Mouse (Mus musculus) hindbrain, embryonic 16.5 days (tissue): ENCODE data around the gene Ccdc136. TPM values are rescaled to one million over a fixed set of nuclear protein-coding genes. Genes with fewer than 3 reads are reported as not detected.

Source experiments
- ATAC-seq: fragments of 200-750 bp; cut with Nextera tagmentation; 2 replicates; pipeline ENCODE4 v1.8.0; 2017; ENCODE audit warnings: moderate TSS enrichment, moderate library complexity
- H3K27ac ChIP-seq: fragments of 300-500 bp; sonication (generic); 2 replicates; pipeline ENCODE4 v1.5.1; 2014; ENCODE audit warnings: low read depth, mild to moderate bottlenecking, control low read depth, low read length, moderate library complexity
- H3K27me3 ChIP-seq: fragments of 300-500 bp; sonication (generic); replicated peaks from 2 replicates; pipeline ENCODE4 v1.6.1; 2014; ENCODE audit warnings: low read length; ENCODE audit not compliant: control insufficient read depth, insufficient read depth
- H3K36me3 ChIP-seq: fragments of 300-500 bp; sonication (generic); 2 replicates; pipeline ENCODE4 v1.6.1; 2014; ENCODE audit warnings: mild to moderate bottlenecking, low read length, moderate library complexity, mixed read lengths; ENCODE audit not compliant: control insufficient read depth, insufficient read depth
- H3K4me1 ChIP-seq: fragments of 300-500 bp; sonication (generic); 2 replicates; pipeline ENCODE4 v1.6.1; 2014; ENCODE audit warnings: low read depth, low read length; ENCODE audit not compliant: control insufficient read depth, insufficient read depth
- H3K4me2 ChIP-seq: fragments of 300-500 bp; sonication (generic); 2 replicates; pipeline ENCODE4 v1.6.1; 2014; ENCODE audit warnings: mild to moderate bottlenecking, low read length, control low read depth, moderate library complexity
- H3K4me3 ChIP-seq: fragments of 300-500 bp; sonication (generic); 2 replicates; pipeline ENCODE4 v1.5.1; 2014; ENCODE audit warnings: mild to moderate bottlenecking, low read length, control low read depth, moderate library complexity
- H3K9ac ChIP-seq: fragments of 300-500 bp; sonication (generic); 2 replicates; pipeline ENCODE4 v1.6.1; 2014; ENCODE audit warnings: low read depth, mild to moderate bottlenecking, control low read depth, low read length, moderate library complexity
- H3K9me3 ChIP-seq: fragments of 300-500 bp; sonication (generic); 2 replicates; pipeline ENCODE4 v1.6.1; 2014; ENCODE audit warnings: mild to moderate bottlenecking, low read length, moderate library complexity; ENCODE audit not compliant: control insufficient read depth
- WGBS: fragments of 180-500 bp; shearing (Covaris S2); extraction: QIAGEN DNeasy Blood & Tissue Kit; methylation state at CpG from one replicate; pipeline ENCODE4 v1.1.7; 2014; 5-methylcytosine and 5-hydroxymethylcytosine counted together
- polyA plus RNA-seq: library from polyadenylated mRNA; unstranded; fragments of >200 nt; fragmentation: Nextera tagmentation; extraction: Ambion mirVana; gene quantifications from 2 replicates; pipeline ENCODE4 v1.2.1, GENCODE M21; 2015

Gene Ccdc136
- polyA plus RNA-seq, 1 experiment from 2014 or later: 58.3 TPM

GRCm38 (mm10) chr6:29432676-29433037 is 36.5 kb downstream of the Ccdc136 start:
- H3K9ac ChIP-seq: peak overlapping the region; percentile 58
- peaks cover 25% of the 10 kb centered on the region for H3K4me1 ChIP-seq

GRCm38 (mm10) chr6:29433038-29433803 is 37.1 kb downstream of the Ccdc136 start, which contains the start of gene Flnc:
Gene Flnc, plus strand, starts transcription at chr6:29433256.
- ATAC-seq: no peak
- H3K27ac ChIP-seq: peak within 1 kb of the TSS; percentile 6
- H3K4me3 ChIP-seq: peak within 1 kb of the TSS; percentile 44
- H3K9ac ChIP-seq: peak within 1 kb of the TSS; percentile 58
- no peaks in the 10 kb centered on the region for H3K36me3 ChIP-seq
- WGBS: 2% methylated on average over 65 of the region's 77 CpGs
- peak within 1 kb of the TSS; percentile 68 for H3K4me2 ChIP-seq
- peaks cover 25% of the 10 kb centered on the region for H3K4me1 ChIP-seq
- peaks cover 18% of the 10 kb centered on the region for H3K27me3 ChIP-seq
- H3K9me3 ChIP-seq: no peaks in the 10 kb centered on the region

More at GRCm38 (mm10) chr6:29432676-29433037, 36.5 kb downstream of the Ccdc136 start:
- no peak for ATAC-seq
- Histone ChIP-seq H3K27me3 (peaks cover 18% of the 10 kb centered on the region), H3K36me3 (no peaks in the 10 kb centered on the region), H3K4me2 (peak overlapping the region; percentile 68), H3K27ac (no peak overlapping the region), H3K4me3 (peak overlapping the region; percentile 44), H3K9me3 (no peaks in the 10 kb centered on the region)

GRCm38 (mm10) chr6:29433804-29434795 is 38.0 kb downstream of the Ccdc136 start:
- Histone ChIP-seq H3K4me2 (peak overlapping the region; percentile 68), H3K4me3 (peak overlapping the region; percentile 44), H3K36me3 (no peaks in the 10 kb centered on the region), H3K27ac (peak overlapping the region; percentile 16), H3K9me3 (no peaks in the 10 kb centered on the region), H3K4me1 (peaks cover 25% of the 10 kb centered on the region), H3K27me3 (peaks cover 18% of the 10 kb centered on the region), H3K9ac (peak overlapping the region; percentile 58)
- 5% methylated on average over 25 of the region's 27 CpGs for WGBS
- no peak for ATAC-seq

- Histone ChIP-seq H3K4me2 (peak overlapping the region; percentile 10), H3K4me3 (peak overlapping the region; percentile 44), H3K4me1 (peaks cover 25% of the 10 kb centered on the region), H3K9me3 (no peaks in the 10 kb centered on the region), H3K27me3 (peaks cover 18% of the 10 kb centered on the region), H3K9ac (peak overlapping the region; percentile 6; the same call in 1 of the 2 replicates), H3K36me3 (no peaks in the 10 kb centered on the region), H3K27ac (peak overlapping the region; percentile 76)
- 7% methylated on average over 11 of the region's 13 CpGs for WGBS
- ATAC-seq: peak; percentile 72
Observed at GRCm38 (mm10) chr6:29434911-29435691, 39.0 kb downstream of the Ccdc136 start.

GRCm38 (mm10) chr6:29435940-29436451 is 39.9 kb downstream of the Ccdc136 start:
- H3K27me3 ChIP-seq: peaks cover 18% of the 10 kb centered on the region
- no peaks in the 10 kb centered on the region for H3K36me3 ChIP-seq
- H3K4me3 ChIP-seq: peak overlapping the region; percentile 0; the same call in 1 of the 2 replicates
- no peak overlapping the region for H3K9ac ChIP-seq
- peak; percentile 54 for ATAC-seq
- no peaks in the 10 kb centered on the region for H3K9me3 ChIP-seq
- peaks cover 25% of the 10 kb centered on the region for H3K4me1 ChIP-seq
- 2% methylated on average over 6 of the region's 6 CpGs for WGBS
- H3K4me2 ChIP-seq: peak overlapping the region; percentile 10
- H3K27ac ChIP-seq: peak overlapping the region; percentile 76

GRCm38 (mm10) chr6:29436461-29436934 is 40.4 kb downstream of the Ccdc136 start:
- peak overlapping the region; percentile 61; the same call in 1 of the 2 replicates for H3K27ac ChIP-seq
- no peaks in the 10 kb centered on the region for H3K36me3 ChIP-seq
- H3K9me3 ChIP-seq: no peaks in the 10 kb centered on the region
- peaks cover 18% of the 10 kb centered on the region for H3K27me3 ChIP-seq
- peak overlapping the region; percentile 24; the same call in 1 of the 2 replicates for H3K4me2 ChIP-seq
- ATAC-seq: peak; percentile 51
- H3K4me3 ChIP-seq: no peak overlapping the region
- WGBS: 6% methylated on average over 11 of the region's 11 CpGs
- peaks cover 25% of the 10 kb centered on the region for H3K4me1 ChIP-seq
- no peak overlapping the region for H3K9ac ChIP-seq

- Histone ChIP-seq H3K4me3 (no peak overlapping the region), H3K9ac (no peak overlapping the region), H3K27ac (no peak overlapping the region), H3K4me1 (peaks cover 13% of the 10 kb centered on the region), H3K27me3 (peaks cover 5% of the 10 kb centered on the region), H3K9me3 (no peaks in the 10 kb centered on the region), H3K4me2 (no peak overlapping the region), H3K36me3 (no peaks in the 10 kb centered on the region)
- WGBS: 65% methylated on average over 4 of the region's 4 CpGs
- ATAC-seq: no peak
Observed at GRCm38 (mm10) chr6:29439251-29439650, 43.1 kb downstream of the Ccdc136 start.

- no peaks in the 10 kb centered on the region for H3K27me3 ChIP-seq
- peaks cover 13% of the 10 kb centered on the region for H3K4me1 ChIP-seq
- H3K4me3 ChIP-seq: no peak overlapping the region
- H3K27ac ChIP-seq: no peak overlapping the region
- WGBS: 93% methylated on average over 6 of the region's 6 CpGs
- no peak overlapping the region for H3K9ac ChIP-seq
- H3K4me2 ChIP-seq: no peak overlapping the region
- H3K9me3 ChIP-seq: no peaks in the 10 kb centered on the region
- no peak for ATAC-seq
- no peaks in the 10 kb centered on the region for H3K36me3 ChIP-seq
Observed at GRCm38 (mm10) chr6:29439789-29440188, 43.7 kb downstream of the Ccdc136 start.
